Mouse (Mus musculus): ENCODE data around the gene Abcb11. TPM values are rescaled to one million over a fixed set of nuclear protein-coding genes. Genes with fewer than 3 reads are reported as not detected.

Abcb11 gene
- polyA plus RNA-seq, 1 experiment from 2014 or later: 0.17 TPM

Other genes with a start within 250 kb of the Abcb11 start
- gene Nostrin, start 206.8 kb downstream of the Abcb11 start, polyA plus RNA-seq (2015; fragmentation: Nextera tagmentation; extraction: Ambion mirVana): 2.0 and 3.0 TPM in 2 replicates
- 22.6 and 52.1 TPM in 2 replicates for gene Spc25, start 136.4 kb downstream of the Abcb11 start, polyA plus RNA-seq (2015; fragmentation: Nextera tagmentation; extraction: Ambion mirVana)
- 0.19 and 0.31 TPM in 2 replicates for gene G6pc2, start 131.5 kb downstream of the Abcb11 start, polyA plus RNA-seq (2015; fragmentation: Nextera tagmentation; extraction: Ambion mirVana)
- gene Dhrs9, start 37.8 kb upstream of the Abcb11 start, polyA plus RNA-seq (2015; fragmentation: Nextera tagmentation; extraction: Ambion mirVana): not detected in 2 replicates
- gene Lrp2, start 243.4 kb upstream of the Abcb11 start, polyA plus RNA-seq (2015; fragmentation: Nextera tagmentation; extraction: Ambion mirVana): 0.46 and 0.66 TPM in 2 replicates